In the genomic region with DNA sequence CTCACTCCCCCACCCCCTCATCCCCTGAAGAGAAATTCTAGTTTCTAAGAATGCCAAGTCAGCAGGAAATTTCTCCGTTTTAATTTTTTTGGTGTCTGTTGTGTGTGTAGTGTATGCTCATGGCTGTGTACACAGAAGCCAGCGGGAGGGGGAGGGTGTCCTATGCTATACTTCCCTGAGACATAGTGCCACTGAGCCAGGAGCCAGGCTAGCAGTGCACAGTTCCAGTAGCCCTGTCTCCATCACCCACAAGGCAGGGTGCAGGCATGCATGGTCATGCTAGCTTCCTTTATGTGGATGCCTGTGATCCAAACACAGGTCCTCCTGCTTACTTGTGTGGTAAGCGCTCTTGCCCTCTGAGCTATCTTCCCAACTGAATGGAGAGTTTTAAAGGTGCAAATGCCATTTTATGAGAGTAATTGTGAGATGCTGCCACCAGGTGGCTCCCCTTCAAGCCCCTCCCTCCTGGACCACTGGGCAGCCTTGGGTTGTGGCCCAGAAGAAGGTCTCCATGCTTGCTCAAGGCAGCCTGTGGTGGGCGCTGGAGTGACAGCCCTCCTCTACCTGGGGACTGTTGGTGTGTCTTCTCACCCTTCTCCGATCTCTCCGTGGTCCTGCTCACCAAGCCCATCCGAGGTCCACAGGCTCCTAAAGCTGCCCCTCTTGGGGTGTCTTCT, we compare ENCODE assay signal across 10 mouse cellular contexts.
DNase-seq lines count a peak whose midpoint lies in the region; ATAC-seq lines count a peak whose summit lies in the region.
"Had no signal": no experiment of that assay in that cellular context is flagged by ENCODE, and none has a peak within 500 bp of the region (broad histone marks: within the 10 kb centered on the region; RNA-seq: fewer than 3 reads in every experiment).

No protein-coding gene starts in this region.

- no peaks in the 10 kb centered on the region; the same call in 1 of the 2 replicates for H3K27me3 ChIP-seq in kidney, embryonic 15.5 days
- H3K27me3 ChIP-seq in neural tube, embryonic 12.5 days (replicated peaks), result no peaks in the 10 kb centered on the region
- no peaks in the 10 kb centered on the region for H3K27me3 ChIP-seq in neural tube, embryonic 15.5 days (replicated peaks)

- no peak overlapping the region for H3K4me3 ChIP-seq in kidney, embryonic 15.5 days (replicated peaks)
- H3K4me3 ChIP-seq in neural tube, embryonic 12.5 days, result no peak overlapping the region
- no peak overlapping the region for H3K4me3 ChIP-seq in neural tube, embryonic 15.5 days (replicated peaks)
- H3K4me3 ChIP-seq: gastrocnemius, adult 2 months had no signal

- ATAC-seq in kidney, embryonic 15.5 days (replicated peaks; ENCODE audit: low FRiP score), result 0 out of 2 replicates have a peak, but pooled peaks have one; percentile 17
- 0 out of 2 replicates have a peak, but pooled peaks have one; percentile 43 for ATAC-seq in neural tube, embryonic 12.5 days (ENCODE audit: low FRiP score, low read depth)
- ATAC-seq in neural tube, embryonic 15.5 days (ENCODE audit: low FRiP score), result peak; percentile 51; the same call in 1 of the 2 replicates

- H3K4me2 ChIP-seq in kidney, embryonic 15.5 days, result no peak overlapping the region
- H3K4me2 ChIP-seq in neural tube, embryonic 12.5 days (replicated peaks), result no peak overlapping the region
- no peak overlapping the region for H3K4me2 ChIP-seq in neural tube, embryonic 15.5 days

- 58% methylated on average over 7 of the region's 7 CpGs for WGBS in kidney, embryonic 15.5 days
- WGBS in neural tube, embryonic 12.5 days, result 65% methylated on average over 7 of the region's 7 CpGs
- WGBS in neural tube, embryonic 15.5 days, result 66% methylated on average over 7 of the region's 7 CpGs

- peaks cover 10% of the 10 kb centered on the region for H3K4me1 ChIP-seq in kidney, embryonic 15.5 days
- peaks cover 7% of the 10 kb centered on the region; the same call in 1 of the 2 replicates for H3K4me1 ChIP-seq in neural tube, embryonic 12.5 days
- peaks cover 7% of the 10 kb centered on the region for H3K4me1 ChIP-seq in neural tube, embryonic 15.5 days

- DNase-seq in kidney, adult 18-20 months, result no peak
- no peak for DNase-seq in neural tube, embryonic 10.5 days (ENCODE audit: extremely low spot score, low spot score)
- DNase-seq in embryo, embryonic 10.5 days (ENCODE audit: low spot score), result peak; percentile 15
- DNase-seq in heart, adult 9 months (ENCODE audit: low spot score in 2 of 2), result no peak
- DNase-seq: gastrocnemius, adult 2 months; lung, adult 18-20 months; right cerebral cortex, postnatal 4 days had no signal

- H3K27ac ChIP-seq in kidney, embryonic 15.5 days, result no peak overlapping the region
- H3K27ac ChIP-seq in neural tube, embryonic 12.5 days, result no peak overlapping the region
- H3K27ac ChIP-seq in neural tube, embryonic 15.5 days (replicated peaks), result no peak overlapping the region
- H3K27ac ChIP-seq: gastrocnemius, adult 2 months had no signal

- H3K36me3 ChIP-seq in kidney, embryonic 15.5 days, result no peaks in the 10 kb centered on the region
- no peaks in the 10 kb centered on the region for H3K36me3 ChIP-seq in neural tube, embryonic 12.5 days
- H3K36me3 ChIP-seq in neural tube, embryonic 15.5 days, result no peaks in the 10 kb centered on the region

- H3K9me3 ChIP-seq in kidney, embryonic 15.5 days (replicated peaks), result no peaks in the 10 kb centered on the region
- H3K9me3 ChIP-seq in neural tube, embryonic 12.5 days, result no peaks in the 10 kb centered on the region
- H3K9me3 ChIP-seq in neural tube, embryonic 15.5 days (replicated peaks), result no peaks in the 10 kb centered on the region

- H3K9ac ChIP-seq in kidney, embryonic 15.5 days, result no peak overlapping the region
- H3K9ac ChIP-seq in neural tube, embryonic 12.5 days, result no peak overlapping the region
- no peak overlapping the region for H3K9ac ChIP-seq in neural tube, embryonic 15.5 days (replicated peaks)
